Mouse (Mus musculus): ENCODE data around the gene Ubl3.

GRCm38 (mm10) chr5:148558472-148558871, 5.9 kb upstream of the Ubl3 start:
- TF ChIP-seq POLR2A (IDR thresholded peaks at IDR 0.05; ENCODE audit: insufficient read depth, low read depth, low read length) (no peak), CTCF (IDR thresholded peaks at IDR 0.05) (no peak)

All from heart, adult 2 months (tissue).